Mouse (Mus musculus) midbrain, embryonic 13.5 days (tissue): ENCODE data around the gene Mettl1. TPM values are rescaled to one million over a fixed set of nuclear protein-coding genes. Genes with fewer than 3 reads are reported as not detected.
A peak's percentile ranks its signal among the peaks of the same experiment; 100 is the strongest.

ENCODE experiments used
- microRNA counts: library from miRNA; unstranded; fragments of <30 nt; microRNA quantifications from one replicate; lab custom pipeline; 2016
- microRNA-seq: library from miRNA; unstranded; fragments of <30 nt; microRNA quantifications from one replicate; pipeline ENCODE4, GENCODE M21; 2016
- polyA plus RNA-seq: library from polyadenylated mRNA; unstranded; fragments of >200 nt; fragmentation: Nextera tagmentation; extraction: Ambion mirVana; gene quantifications from 2 replicates; pipeline ENCODE4 v1.2.1, GENCODE M21; 2015

The Mettl1 gene
- polyA plus RNA-seq, 1 experiment from 2014 or later: 21.1 TPM

MicroRNA genes within 50 kb of the gene (microRNA counts, 519-probe panel; counts per million panel counts)
- microRNA mmu-miR-26a (lab: Ali Mortazavi, UCI): 2,181 counts per million, percentile 61 among the panel's probes with 10 or more counts
- 110 counts per million, percentile 56 among the panel's probes with 10 or more counts for microRNA mmu-miR-546 (lab: Ali Mortazavi, UCI)

Small RNA genes lying within 50 kb of the gene (microRNA-seq; reads per million reads assigned to microRNA genes)
- gene Mir26a-2 (29.5 reads per million, percentile 40 among the genes with 10 or more reads in this experiment), gene Mir546 (0.82 reads per million)

Other genes with a start within 250 kb of the Mettl1 start
- 9.1 and 9.2 TPM in 2 replicates for gene Atp23, start 140.1 kb upstream of the Mettl1 start, polyA plus RNA-seq
- 18.7 and 23.6 TPM in 2 replicates for gene Ctdsp2, start 62.7 kb upstream of the Mettl1 start, polyA plus RNA-seq
- 2.2 and 2.8 TPM in 2 replicates for gene Avil, start 40.7 kb upstream of the Mettl1 start, polyA plus RNA-seq
- gene Tsfm, start 10.6 kb upstream of the Mettl1 start, polyA plus RNA-seq: 63.5 and 63.9 TPM in 2 replicates
- gene Eef1akmt3, start 99 bp downstream of the Mettl1 start, polyA plus RNA-seq: 0.11 and 0.18 TPM in 2 replicates
- 0.08 and 0.14 TPM in 2 replicates for gene Cyp27b1, start 6.8 kb downstream of the Mettl1 start, polyA plus RNA-seq
- gene March9, start 18.8 kb downstream of the Mettl1 start, polyA plus RNA-seq: 5.6 and 6.4 TPM in 2 replicates
- 1,636 and 1,639 TPM in 2 replicates for gene Cdk4, start 22.1 kb downstream of the Mettl1 start, polyA plus RNA-seq
- 136 and 138 TPM in 2 replicates for gene Tspan31, start 28.9 kb downstream of the Mettl1 start, polyA plus RNA-seq
- 2.8 and 3.3 TPM in 2 replicates for gene Agap2, start 33.9 kb downstream of the Mettl1 start, polyA plus RNA-seq
- gene Os9, start 79.7 kb downstream of the Mettl1 start, polyA plus RNA-seq: 134 and 138 TPM in 2 replicates
- gene B4galnt1, start 123.8 kb downstream of the Mettl1 start, polyA plus RNA-seq: 28.8 and 30.2 TPM in 2 replicates
- 0.86 and 1.0 TPM in 2 replicates for gene Slc26a10, start 139.2 kb downstream of the Mettl1 start, polyA plus RNA-seq
- 20.2 and 24.5 TPM in 2 replicates for gene Arhgef25, start 148.7 kb downstream of the Mettl1 start, polyA plus RNA-seq
- gene Dtx3, start 154.3 kb downstream of the Mettl1 start, polyA plus RNA-seq: 195 and 234 TPM in 2 replicates
- gene Pip4k2c, start 170.2 kb downstream of the Mettl1 start, polyA plus RNA-seq: 16.9 and 17.3 TPM in 2 replicates
- gene Kif5a, start 221.9 kb downstream of the Mettl1 start, polyA plus RNA-seq: 73.0 and 76.7 TPM in 2 replicates
- gene Dctn2, start 225.0 kb downstream of the Mettl1 start, polyA plus RNA-seq: 310 TPM in 2 replicates
- 16.0 and 16.5 TPM in 2 replicates for gene Mbd6, start 247.6 kb downstream of the Mettl1 start, polyA plus RNA-seq